Mouse (Mus musculus) mouse trophoblast stem cell (cell line): ENCODE measurements around the gene Frmpd3.
"Not testable (repeated sequence)": the region's sequence is repeated elsewhere in the genome, so short reads cannot be mapped to it uniquely, and the experiment has no call there.

Source experiments
- in situ Hi-C, 2 experiments: fragments of 300-500 bp; cut with MseI, MboI; formaldehyde crosslinking; loops; 2 replicates in 1 of 2; 3 replicates in 1 of 2; pipeline ENCODE4 v1.15.1; 2025

Frmpd3 gene

DNA sequence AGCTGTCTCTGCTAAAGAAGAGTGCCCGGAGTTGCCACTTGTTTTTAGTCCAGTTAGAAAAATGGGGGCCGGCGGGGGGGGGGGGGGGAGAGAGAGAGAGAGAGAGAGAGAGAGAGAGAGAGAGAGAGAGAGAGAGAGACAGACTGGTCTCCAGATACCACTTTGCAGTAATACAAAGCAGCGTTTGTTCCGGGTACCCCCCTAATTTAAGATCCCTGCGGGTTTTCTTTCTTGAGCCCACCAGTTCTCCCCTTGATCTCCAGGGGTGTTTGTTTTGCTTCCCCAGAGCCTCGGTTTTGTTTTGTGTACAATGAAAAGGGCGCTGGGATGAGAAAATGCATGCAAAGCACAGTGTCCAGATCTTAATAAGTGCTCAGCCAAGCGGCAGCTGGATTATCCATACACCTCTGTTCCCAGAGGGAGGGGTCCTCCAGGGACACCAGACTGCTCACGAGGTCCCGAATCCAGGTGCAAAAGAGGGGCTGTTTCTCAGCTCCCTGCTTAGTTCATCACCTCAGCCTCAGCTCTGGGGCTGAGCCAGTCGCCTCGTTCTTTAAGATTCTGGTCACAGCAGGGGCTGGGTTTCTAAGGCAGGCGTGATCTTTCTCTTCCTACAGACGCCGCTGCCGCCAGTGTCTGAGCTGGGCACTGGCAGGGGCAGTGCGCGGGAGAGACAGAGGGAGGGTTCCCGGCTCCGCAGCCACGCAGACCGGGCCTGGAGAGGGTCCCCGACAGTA lies at the start of gene Frmpd3:
Gene Frmpd3, plus strand, starts transcription at position 608 of the 737 bp plus-strand sequence.
- in situ Hi-C loops: no loop called here

DNA sequence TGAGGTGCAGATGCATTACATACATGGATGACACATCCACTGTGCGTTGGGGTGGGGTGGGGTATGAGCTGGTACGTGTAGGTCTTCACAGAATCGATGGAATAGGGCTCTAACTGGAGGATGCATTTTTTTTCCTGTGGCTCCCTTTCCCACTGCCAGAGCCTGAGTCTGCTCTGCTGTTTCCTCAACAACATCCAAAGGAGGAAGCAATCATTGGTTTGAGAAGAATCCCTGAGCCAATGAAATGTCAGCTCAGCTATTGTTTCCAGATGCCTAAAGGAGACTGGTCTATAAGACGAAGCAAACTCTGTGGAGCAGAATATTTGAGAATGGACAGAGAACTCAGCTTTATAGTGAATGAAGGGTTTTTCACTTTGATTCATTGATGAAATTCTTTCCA lies 38.3 kb upstream of the Frmpd3 start:
- in situ Hi-C loops: no loop called here

DNA sequence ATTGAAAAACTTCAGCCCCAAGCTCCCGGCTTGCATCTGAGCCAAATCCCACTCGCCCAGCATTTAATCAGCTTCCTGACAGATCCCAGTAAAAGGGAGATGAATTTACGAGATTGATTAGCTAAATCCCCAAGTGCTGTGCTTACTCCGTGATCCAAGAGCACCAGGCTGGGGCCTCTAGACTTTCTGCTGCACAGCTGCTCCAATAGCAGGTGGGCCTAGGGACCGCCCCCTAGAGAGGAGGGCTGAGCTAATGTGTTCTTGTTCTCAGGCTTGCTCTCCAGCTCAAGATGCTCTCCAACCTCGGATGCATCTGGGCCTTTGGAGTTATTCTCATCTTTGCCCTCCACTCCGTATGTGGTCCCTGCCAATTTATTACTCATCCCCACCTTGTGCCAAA lies 36.4 kb upstream of the Frmpd3 start:
- in situ Hi-C loops: no loop called here

DNA sequence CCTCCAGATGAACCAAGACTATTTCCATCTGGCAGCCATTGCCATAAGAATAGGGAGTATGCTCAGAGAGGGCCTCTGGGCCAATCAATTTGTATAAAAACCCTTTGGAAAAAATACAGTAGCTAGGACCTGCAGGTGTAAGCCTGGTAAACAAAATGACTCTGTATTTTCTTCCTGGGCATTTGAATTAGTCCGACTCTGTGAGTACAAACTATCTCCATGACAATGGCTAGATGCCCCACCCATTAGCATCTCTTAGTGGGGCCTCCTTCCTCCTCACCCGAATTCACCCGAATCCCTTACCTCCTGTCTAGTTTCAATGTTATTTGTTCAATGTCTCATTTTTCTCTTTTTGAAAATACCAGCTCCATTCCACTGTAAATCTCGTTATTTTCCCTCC lies 24.1 kb upstream of the Frmpd3 start:
- in situ Hi-C loops: no loop called here

DNA sequence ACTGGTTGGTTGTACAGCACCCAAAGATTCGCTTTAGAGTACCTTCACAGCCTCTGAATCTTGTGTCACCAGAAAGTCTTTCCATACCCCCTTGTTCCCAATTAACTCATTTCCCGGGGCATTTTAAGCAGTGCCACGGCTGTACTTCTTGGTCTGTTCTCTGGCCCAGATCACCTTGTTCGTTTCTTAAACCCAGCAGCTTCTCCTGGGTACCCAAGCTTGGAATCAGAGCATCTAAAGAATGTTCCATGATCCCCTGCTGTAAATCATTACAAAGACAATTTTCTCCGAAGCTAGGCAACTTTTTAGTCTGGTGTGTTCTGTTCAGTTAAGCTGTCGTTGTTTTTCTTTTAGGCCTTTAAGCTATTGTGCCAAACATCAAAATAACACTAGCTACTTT lies 22.9 kb upstream of the Frmpd3 start:
- in situ Hi-C loops: no loop called here

DNA sequence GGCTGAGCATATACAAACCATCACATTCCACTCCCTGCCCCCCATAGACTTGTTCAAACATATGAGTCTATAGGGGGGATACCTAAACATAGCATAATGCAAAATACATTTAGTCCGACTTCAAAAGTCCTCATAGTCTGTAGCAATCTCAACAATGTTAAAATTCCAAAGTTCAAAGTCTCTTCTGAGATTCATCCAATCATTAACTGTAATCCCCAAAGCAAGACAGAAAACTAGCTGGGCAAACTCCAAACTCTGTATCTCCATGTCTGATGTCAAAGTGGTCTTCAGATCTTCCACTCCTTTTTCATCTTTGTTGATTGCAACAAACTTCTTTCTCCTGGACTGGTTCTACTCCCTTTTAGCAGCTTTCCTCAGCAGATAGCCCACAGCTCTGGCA lies 21.4 kb upstream of the Frmpd3 start:
- in situ Hi-C loops: not testable (repeated sequence)

DNA sequence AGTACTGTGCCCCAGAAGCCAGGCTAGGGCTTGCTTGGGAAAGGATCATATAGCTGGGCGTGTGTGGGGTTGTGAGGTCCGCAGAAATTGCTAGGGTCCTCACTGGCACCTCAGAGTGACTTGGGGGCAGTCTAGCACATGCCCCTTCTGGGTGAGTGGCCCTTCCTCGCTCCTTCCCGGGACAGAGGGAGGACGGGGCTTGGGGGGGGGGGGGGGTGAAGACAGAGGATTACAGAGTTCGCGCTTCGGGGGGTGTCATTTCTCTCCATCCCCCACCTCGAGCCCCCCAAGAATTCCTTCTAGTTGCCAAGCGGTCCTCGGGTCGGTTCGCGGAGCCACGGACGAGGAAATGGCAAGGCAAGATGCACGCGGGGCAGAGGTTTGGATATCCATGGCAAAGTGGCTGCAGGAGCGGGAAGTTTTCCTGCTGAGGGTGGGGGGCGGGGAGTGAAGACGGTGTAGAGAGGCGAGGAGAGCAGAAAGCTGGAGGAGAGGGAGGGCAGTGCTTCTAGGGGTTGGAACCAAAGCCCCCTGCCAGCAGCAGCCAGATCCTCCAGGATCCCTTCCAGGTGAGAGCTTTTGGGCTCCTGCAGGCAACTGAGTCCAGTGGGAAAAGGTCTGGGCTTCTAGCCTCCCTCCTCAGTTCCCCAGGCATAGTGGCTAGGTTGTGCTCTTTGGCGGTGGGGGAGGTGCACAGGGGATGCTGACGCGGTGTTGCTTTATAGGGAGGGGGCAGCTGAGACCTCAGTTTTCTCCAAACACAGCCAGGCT lies 515 bp downstream of the Frmpd3 start:
- in situ Hi-C loops: no loop called here

DNA sequence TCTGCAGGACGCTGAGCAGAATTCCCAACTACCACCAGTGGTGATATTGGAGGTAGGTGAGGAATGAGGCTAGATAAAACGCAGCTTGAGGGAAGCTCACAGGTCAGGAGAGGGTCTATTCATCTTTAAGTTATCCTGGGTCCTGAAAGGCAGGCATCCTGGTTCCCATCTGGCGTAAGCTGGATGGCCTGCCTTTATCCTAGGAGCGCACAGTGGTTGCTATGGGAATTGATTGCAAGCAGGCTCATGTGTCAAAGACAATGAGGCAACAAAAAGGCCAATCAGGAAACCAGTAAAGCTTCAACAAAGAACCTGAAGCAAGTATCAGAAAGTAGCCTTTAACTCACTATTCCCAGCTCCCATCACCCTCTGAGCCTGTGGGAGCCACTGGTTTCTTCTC lies 33.6 kb downstream of the Frmpd3 start:
- in situ Hi-C loops: no loop called here

DNA sequence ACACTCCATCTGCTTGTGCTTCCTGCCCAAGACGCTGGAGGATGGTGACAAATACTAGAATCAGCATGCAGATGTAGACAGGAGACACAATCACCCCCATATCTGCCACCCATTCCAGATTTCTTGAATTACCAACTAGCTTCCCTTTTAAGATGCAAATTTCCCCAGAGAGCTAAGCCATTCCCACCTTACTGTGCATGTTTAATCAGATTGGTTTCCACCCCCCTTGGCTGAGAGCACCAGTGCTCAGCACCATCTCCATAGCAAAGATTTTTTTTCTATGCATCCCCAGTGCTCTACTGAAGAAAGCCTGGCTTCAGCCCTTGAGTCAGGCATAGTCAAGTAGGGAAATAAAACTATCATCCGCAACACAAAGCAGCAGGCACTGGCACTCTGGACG lies 57.9 kb downstream of the Frmpd3 start:
- in situ Hi-C loops: no loop called here

DNA sequence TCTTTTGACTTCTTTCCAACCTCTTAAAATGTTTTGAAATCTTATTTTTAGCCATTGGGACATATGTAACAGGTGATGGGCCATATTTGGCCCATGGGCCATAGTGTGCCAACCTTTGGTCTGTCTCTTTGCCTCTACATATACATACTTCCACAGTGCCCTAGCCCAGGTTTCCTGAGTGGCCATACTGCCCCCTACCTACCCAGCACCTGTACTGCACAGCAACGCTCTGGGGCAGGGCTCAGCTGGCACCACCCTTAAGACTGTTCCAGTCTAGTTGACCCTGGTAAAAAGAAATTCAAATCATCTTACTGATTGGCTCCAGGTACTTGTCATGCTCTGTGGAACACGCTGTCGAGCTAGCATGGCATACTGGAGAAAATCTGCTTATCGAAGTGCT lies 60.8 kb downstream of the Frmpd3 start:
- in situ Hi-C loops: no loop called here

DNA sequence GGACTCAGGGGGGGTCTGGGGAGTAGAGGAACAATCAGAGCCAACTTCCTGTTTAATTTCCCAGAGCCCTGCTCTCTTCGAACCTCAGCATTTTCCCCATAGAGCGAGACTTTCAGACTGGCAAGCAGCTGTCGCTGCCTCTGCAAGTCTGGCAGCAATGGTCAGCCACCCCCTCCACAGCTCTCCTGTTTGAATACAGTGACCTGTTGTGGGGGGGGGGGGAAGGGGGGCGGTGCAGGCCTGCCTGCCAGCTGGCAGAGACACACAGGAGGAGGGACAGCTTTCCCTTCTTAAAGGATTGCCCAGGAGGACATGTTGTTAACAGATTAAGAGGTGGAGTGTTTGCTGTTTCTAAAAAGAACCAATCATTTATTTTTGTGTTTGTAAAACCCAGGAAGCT lies 64.0 kb downstream of the Frmpd3 start:
- in situ Hi-C loops: no loop called here

DNA sequence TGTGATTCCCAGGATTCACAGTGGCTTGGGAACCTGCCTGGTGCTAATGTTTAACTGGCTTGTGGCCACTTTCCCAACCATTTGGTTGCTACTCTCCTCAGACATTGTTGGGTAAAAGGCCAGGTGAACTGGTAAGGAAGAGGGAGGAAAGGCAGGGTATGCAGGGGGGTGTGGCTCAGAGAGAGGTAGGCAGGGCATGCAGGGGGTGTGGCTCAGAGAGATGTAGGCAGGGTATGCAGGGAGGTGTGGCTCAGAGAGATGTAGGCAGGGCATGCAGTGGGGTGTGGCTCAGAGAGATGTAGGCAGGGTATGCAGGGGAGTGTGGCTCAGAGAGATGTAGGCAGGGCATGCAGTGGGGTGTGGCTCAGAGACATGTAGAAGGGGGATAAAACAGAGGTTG lies 64.4 kb downstream of the Frmpd3 start:
- in situ Hi-C loops: no loop called here

DNA sequence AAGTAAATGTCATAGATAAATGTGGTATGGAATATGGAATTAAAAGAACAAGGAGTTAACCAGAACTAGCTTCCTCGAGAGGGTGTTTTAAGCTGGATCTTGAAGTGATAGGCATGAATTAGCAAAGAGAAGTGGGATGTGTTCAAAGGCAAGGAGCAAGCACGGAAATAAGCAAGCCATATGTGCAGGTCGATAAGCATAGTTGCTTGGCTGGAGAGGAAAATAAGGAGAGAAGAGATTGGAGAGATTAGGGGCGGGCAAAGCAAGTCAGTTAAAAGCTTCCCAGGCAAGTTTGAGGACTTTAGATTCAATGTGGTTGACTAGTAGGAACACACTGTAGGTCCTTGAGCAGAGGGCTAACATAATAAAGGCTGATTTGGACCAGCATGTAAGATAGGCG lies 65.5 kb downstream of the Frmpd3 start:
- in situ Hi-C loops: no loop called here

DNA sequence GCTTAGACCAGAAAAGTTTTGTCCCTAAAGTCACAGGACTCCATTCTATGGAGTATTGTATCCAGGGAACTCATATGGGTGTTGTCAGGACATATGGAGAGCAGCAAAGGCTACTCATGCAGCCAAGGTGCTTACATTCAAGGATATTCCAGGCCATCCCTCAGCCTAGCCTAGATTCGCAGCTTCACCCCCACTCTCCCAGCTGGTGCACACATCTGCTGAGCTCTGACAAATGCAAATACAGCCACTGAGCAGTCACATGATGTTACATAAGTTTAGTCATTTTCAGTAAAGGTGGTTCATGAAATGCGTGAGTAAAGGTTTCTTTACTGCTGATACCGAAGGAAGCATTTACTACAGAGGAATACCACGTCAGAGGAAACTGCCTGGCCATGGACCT lies 76.4 kb downstream of the Frmpd3 start:
- in situ Hi-C loops: no loop called here

DNA sequence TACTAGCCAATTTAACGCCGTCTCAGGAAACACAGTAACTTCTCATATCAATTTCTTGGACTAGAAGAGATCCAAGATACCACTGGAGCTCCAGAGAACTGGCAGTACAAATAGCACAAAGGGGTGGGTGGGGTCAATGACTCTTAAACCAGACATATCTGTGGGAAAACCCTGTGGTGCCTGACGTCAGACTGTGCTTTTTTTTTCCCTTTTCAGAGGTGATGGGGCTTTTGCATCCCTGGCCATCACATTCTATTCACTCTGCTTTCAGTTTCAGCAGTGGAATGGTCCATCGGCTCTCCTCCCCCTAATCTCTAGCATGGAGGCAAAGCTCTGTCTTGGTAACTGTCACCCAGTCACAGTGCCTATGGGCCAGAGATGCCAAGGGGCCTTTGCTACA lies 85.1 kb downstream of the Frmpd3 start:
- in situ Hi-C loops: no loop called here

DNA sequence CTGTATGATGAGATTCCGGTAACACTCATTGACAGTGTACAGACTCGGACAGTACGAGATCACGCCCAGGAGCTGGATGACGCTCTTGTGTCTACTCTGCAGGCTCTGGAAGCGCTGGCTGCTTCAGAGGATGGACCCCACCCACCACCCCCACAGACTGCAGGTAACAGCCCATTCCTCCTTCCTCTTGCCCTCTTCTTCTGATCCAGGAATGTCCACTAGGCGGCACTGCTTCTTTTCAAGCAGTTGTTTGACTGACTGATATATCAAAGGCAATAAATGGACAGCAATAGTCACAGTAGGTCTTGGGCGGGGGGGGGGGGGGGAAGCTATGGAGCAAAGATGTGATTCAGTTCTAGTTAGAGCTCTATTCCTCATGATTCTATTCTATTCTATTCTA lies 86.2 kb downstream of the Frmpd3 start:
- in situ Hi-C loops: no loop called here

DNA sequence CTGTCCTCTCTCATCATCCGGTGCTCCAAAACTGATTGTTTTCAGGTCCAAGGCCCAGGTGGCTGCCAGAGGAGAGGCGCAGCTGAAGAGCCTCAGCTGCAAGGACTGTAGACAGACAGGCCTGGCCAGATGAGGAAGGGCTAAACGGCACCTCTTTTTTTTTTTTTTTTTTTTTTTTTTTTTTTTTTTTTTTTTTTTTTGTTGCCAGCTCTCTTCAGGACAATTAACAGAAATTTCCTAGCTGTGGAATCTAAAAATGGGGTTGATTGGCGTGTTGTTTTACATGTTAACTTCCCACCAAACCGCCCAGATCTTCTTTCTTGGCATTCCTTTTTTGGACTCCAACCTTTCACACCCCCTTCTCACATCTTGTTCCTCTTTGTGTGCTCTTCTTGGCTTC lies 87.9 kb downstream of the Frmpd3 start:
- in situ Hi-C loops: no loop called here

DNA sequence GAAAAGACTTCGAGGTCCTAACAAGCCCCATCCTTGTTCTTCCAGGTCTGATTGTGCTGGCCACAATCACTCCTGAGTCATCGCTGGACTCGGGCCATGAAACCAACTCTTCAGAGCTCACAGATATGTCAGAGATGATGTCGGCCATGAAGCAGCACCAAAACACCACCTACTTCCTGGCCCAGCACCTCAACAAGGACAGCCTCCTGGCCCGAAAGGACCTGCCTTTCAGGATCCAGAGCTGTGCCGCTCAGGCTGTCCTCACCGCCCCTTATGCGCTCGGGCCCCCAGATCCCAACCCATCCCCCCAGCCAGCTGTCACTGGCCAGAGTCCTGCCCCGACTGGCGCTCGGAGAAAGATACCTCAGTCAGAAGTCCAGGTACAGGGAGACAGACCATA lies 88.4 kb downstream of the Frmpd3 start:
- in situ Hi-C loops: no loop called here

DNA sequence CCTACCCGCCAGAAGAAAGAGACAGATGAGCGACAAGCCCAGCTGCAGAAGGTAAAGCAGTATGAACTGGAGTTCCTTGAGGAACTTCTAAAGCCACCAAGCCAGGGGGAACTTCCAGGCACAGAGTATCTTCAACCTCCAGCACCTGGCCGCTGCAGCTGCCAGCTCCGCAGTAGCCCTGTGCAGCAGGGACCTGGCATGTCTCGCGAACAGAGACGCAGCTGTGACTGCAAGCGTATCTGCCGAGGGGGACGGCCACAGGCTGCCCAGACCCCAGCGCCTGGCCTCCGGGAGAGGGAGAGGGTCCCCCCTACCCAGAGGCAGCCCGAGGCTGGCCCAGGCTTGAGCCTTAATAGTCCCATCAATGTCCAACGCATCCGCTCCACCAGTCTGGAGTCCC lies 89.9 kb downstream of the Frmpd3 start:
- in situ Hi-C loops: no loop called here

DNA sequence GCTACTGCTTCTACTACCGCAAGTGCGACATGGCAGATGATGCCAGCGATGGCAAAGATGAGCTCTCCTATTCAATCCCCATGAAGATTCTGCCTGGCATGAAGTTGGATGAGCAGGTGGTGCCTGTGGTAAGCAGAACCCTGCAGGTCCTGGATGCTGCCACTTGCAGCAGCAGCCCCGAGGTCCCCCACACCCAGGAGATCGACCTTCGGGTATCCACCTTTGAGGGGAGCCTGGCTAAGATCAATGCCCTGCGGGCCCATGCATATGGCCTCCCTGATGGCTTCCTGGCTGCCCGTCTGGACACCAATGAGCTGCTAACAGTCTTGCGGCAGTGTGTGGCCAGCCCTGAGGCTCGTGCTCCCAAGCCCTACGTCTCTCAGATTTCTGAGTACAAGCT lies 90.7 kb downstream of the Frmpd3 start:
- in situ Hi-C loops: no loop called here

DNA sequence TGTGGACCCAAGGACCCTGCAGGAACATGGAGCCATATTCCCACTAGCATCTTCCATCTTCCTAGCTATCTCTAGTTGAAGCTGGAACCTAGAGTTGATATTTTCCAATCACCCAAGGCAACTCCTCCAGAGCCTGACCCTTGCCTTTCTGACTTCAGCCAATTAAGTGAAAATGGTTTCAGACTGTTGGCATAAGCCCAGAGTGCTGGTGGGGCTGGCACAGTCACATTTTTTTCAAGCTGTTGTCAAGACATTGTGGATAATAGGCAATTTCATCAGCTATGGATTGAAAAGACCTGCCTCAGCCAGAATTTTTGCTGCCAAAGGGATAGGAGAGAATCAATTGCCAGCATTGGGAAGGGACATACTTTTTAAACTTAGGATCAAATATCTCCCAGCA lies 95.8 kb downstream of the Frmpd3 start:
- in situ Hi-C loops: no loop called here

DNA sequence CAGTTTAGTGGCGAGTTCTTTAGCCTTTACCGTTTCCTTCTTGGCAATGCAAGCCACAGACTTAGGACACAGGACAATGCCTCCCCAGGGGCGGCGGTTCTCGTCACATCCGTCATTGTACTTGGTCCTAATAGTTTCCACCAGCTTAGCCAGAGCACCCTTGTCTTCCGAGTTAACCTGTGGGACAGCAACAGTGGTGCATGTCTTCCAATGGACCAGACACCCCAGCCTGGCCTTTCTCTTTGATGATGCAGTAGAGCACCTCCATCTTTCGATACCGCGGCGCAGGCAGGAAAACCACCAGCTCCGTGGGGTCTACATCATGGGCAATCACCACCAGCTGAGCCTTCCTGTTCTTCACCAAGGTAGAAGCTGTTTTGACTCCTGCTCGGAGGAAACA lies 103.5 kb downstream of the Frmpd3 start:
- in situ Hi-C loops: no loop called here

DNA sequence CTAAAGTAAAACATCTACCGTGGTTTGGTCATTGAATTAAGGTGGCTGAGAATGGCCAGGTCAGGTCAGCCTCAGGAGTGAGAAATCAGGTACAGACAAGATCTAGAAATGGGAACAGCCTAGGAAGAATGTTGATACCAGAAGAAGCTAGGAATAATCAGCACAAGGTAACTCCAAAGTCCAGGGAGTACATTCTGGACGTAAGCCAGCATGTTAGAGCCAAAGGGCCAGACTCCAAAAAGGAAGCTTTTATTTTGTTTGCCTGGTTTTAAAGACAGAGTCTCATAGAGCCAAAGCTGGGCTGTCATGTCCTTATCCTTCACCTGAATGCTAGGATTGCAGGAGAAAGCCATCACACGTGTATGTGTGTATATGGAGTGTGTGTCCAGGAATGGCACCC lies 108.0 kb downstream of the Frmpd3 start:
- in situ Hi-C loops: no loop called here
